Mouse (Mus musculus) midbrain, embryonic 16.5 days (tissue): ENCODE measurements around the gene Cntln. TPM values are rescaled to one million over a fixed set of nuclear protein-coding genes. Genes with fewer than 3 reads are reported as not detected.

Experiments
- ATAC-seq: fragments of 200-750 bp; cut with Nextera tagmentation; 2 replicates; pipeline ENCODE4 v1.8.0; 2017; ENCODE audit warnings: moderate TSS enrichment
- H3K27ac ChIP-seq: fragments of 300-500 bp; sonication (generic); 2 replicates; pipeline ENCODE4 v1.5.1; 2014; ENCODE audit warnings: mild to moderate bottlenecking, low read length, mixed read lengths
- H3K27me3 ChIP-seq: fragments of 300-500 bp; sonication (generic); 2 replicates; pipeline ENCODE4 v1.6.1; 2014; ENCODE audit warnings: low read depth, low read length, mixed read lengths; ENCODE audit not compliant: control insufficient read depth, insufficient read depth
- H3K36me3 ChIP-seq: fragments of 300-500 bp; sonication (generic); 2 replicates; pipeline ENCODE4 v1.6.1; 2014; ENCODE audit warnings: mild to moderate bottlenecking, low read length, moderate library complexity, mixed read lengths; ENCODE audit not compliant: control insufficient read depth, insufficient read depth
- H3K4me1 ChIP-seq: fragments of 300-500 bp; sonication (generic); 2 replicates; pipeline ENCODE4 v1.6.1; 2014; ENCODE audit warnings: mild to moderate bottlenecking, low read length, mixed read lengths; ENCODE audit not compliant: control insufficient read depth, insufficient read depth
- H3K4me2 ChIP-seq: fragments of 300-500 bp; sonication (generic); 2 replicates; pipeline ENCODE4 v1.6.1; 2014; ENCODE audit warnings: mild to moderate bottlenecking, low read length, mixed read lengths
- H3K4me3 ChIP-seq: fragments of 300-500 bp; sonication (generic); 2 replicates; pipeline ENCODE4 v1.5.1; 2014; ENCODE audit warnings: low read depth, mild to moderate bottlenecking, low read length, moderate library complexity, mixed read lengths
- H3K9ac ChIP-seq: fragments of 300-500 bp; sonication (generic); 2 replicates; pipeline ENCODE4 v1.6.1; 2014; ENCODE audit warnings: low read depth, low read length, mixed read lengths
- H3K9me3 ChIP-seq: fragments of 300-500 bp; sonication (generic); replicated peaks from 2 replicates; pipeline ENCODE4 v1.6.1; 2014; ENCODE audit warnings: mild to moderate bottlenecking, low read length, mixed read lengths; ENCODE audit not compliant: control insufficient read depth, poor library complexity, severe bottlenecking
- WGBS: fragments of 180-500 bp; shearing (Covaris S2); extraction: QIAGEN DNeasy Blood & Tissue Kit; methylation state at CpG from one replicate; pipeline ENCODE4 v1.1.7; 2014; 5-methylcytosine and 5-hydroxymethylcytosine counted together
- polyA plus RNA-seq: library from polyadenylated mRNA; unstranded; fragments of >200 nt; fragmentation: Nextera tagmentation; extraction: Ambion mirVana; gene quantifications from 2 replicates; pipeline ENCODE4 v1.2.1, GENCODE M21; 2015

Cntln gene
- polyA plus RNA-seq, 1 experiment from 2014 or later: 4.6 TPM

DNA sequence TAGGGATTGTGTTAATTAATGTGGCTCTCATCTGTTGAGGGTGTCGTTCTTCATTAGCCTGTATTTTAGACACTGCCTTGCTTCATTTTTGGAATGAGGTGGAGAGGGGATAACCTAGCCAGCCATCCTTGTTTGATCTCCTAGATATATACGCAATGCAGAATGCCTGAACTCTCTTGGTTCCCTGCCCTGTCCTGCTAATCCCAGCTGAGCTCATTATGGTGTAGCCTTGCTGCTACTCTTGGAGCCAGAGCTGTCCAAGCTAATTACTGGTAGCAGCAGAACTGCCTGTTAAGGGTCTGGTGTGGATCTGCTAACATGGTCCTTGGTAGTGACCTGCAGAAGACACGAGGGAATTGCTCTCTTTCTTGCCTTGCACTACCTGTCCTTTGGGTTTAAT is 122.7 kb downstream of the Cntln start:
- H3K4me1 ChIP-seq: no peaks in the 10 kb centered on the region
- no peak overlapping the region for H3K27ac ChIP-seq
- H3K9ac ChIP-seq: no peak overlapping the region
- H3K36me3 ChIP-seq: no peaks in the 10 kb centered on the region
- H3K9me3 ChIP-seq: no peaks in the 10 kb centered on the region
- H3K4me3 ChIP-seq: no peak overlapping the region
- ATAC-seq: peak; percentile 82
- WGBS: 51% methylated on average over 3 of the region's 3 CpGs
- no peak overlapping the region for H3K4me2 ChIP-seq
- no peaks in the 10 kb centered on the region for H3K27me3 ChIP-seq

GRCm38 (mm10) chr4:85010846-85011245 is 126.7 kb downstream of the Cntln start:
- ATAC-seq: no peak
- H3K4me2 ChIP-seq: no peak overlapping the region
- H3K36me3 ChIP-seq: no peaks in the 10 kb centered on the region
- no peak overlapping the region for H3K27ac ChIP-seq
- no peak overlapping the region for H3K4me3 ChIP-seq
- no peaks in the 10 kb centered on the region for H3K4me1 ChIP-seq
- no peaks in the 10 kb centered on the region for H3K27me3 ChIP-seq
- H3K9ac ChIP-seq: no peak overlapping the region
- H3K9me3 ChIP-seq: no peaks in the 10 kb centered on the region

DNA sequence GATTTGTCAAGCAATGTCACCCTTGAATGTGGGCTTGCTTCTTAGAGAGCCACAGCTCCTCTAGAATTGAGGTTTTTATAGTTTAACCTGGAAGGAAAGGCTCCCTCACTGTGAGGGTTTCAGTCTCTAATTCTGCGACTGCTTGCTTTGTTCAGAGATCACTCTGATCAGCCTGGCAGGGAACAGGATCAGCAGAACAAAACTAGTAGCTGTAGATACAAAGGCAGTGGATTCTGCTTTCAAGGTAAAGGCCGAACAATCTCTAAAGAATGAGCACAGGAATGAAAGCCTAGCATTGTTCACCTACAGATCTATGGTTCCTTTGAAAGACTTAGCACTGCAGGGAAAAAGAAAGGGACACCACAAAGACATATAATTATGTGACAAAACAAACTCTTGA is 161.6 kb downstream of the Cntln start:
- H3K9me3 ChIP-seq: no peaks in the 10 kb centered on the region
- H3K27ac ChIP-seq: 0 out of 2 replicates have a peak overlapping the region, but pooled peaks have one; percentile 32
- peak; percentile 48; the same call in 1 of the 2 replicates for ATAC-seq
- H3K4me1 ChIP-seq: peaks cover 6% of the 10 kb centered on the region
- no peaks in the 10 kb centered on the region for H3K36me3 ChIP-seq
- H3K4me2 ChIP-seq: 0 out of 2 replicates have a peak overlapping the region, but pooled peaks have one; percentile 1
- 13% methylated on average over 2 of the region's 2 CpGs for WGBS
- H3K27me3 ChIP-seq: no peaks in the 10 kb centered on the region
- no peak overlapping the region for H3K4me3 ChIP-seq
- H3K9ac ChIP-seq: 0 out of 2 replicates have a peak overlapping the region, but pooled peaks have one; percentile 10

GRCm38 (mm10) chr4:85049933-85050553 is 165.9 kb downstream of the Cntln start:
- H3K4me2 ChIP-seq: no peak overlapping the region
- peak; percentile 72 for ATAC-seq
- H3K36me3 ChIP-seq: no peaks in the 10 kb centered on the region
- no peak overlapping the region for H3K4me3 ChIP-seq
- no peak overlapping the region for H3K9ac ChIP-seq
- peaks cover 6% of the 10 kb centered on the region for H3K4me1 ChIP-seq
- no peak overlapping the region for H3K27ac ChIP-seq
- WGBS: 62% methylated on average over 8 of the region's 8 CpGs
- H3K9me3 ChIP-seq: no peaks in the 10 kb centered on the region
- H3K27me3 ChIP-seq: no peaks in the 10 kb centered on the region

GRCm38 (mm10) chr4:85054616-85055015 is 170.5 kb downstream of the Cntln start:
- H3K36me3 ChIP-seq: no peaks in the 10 kb centered on the region
- no peaks in the 10 kb centered on the region for H3K27me3 ChIP-seq
- no peak overlapping the region for H3K27ac ChIP-seq
- no peak overlapping the region for H3K9ac ChIP-seq
- 0 out of 2 replicates have a peak, but pooled peaks cover 2% of the 10 kb centered on the region for H3K4me1 ChIP-seq
- no peaks in the 10 kb centered on the region for H3K9me3 ChIP-seq
- no peak overlapping the region for H3K4me2 ChIP-seq
- WGBS: 66% methylated on average over 1 of the region's 1 CpGs
- no peak for ATAC-seq
- no peak overlapping the region for H3K4me3 ChIP-seq

- WGBS: 99% methylated on average over 2 of the region's 2 CpGs
Observed at GRCm38 (mm10) chr4:85059598-85059997, 175.5 kb downstream of the Cntln start.

GRCm38 (mm10) chr4:85061676-85062075 is 177.6 kb downstream of the Cntln start:
- H3K27me3 ChIP-seq: no peaks in the 10 kb centered on the region
- H3K9ac ChIP-seq: no peak overlapping the region
- ATAC-seq: no peak
- no peaks in the 10 kb centered on the region for H3K9me3 ChIP-seq
- H3K4me3 ChIP-seq: no peak overlapping the region
- 49% methylated on average over 2 of the region's 2 CpGs for WGBS
- H3K27ac ChIP-seq: no peak overlapping the region
- H3K36me3 ChIP-seq: no peaks in the 10 kb centered on the region
- no peak overlapping the region for H3K4me2 ChIP-seq
- no peaks in the 10 kb centered on the region for H3K4me1 ChIP-seq

More at GRCm38 (mm10) chr4:85059598-85059997, 175.5 kb downstream of the Cntln start:
- Histone ChIP-seq H3K4me1 (no peaks in the 10 kb centered on the region), H3K27ac (no peak overlapping the region), H3K4me2 (no peak overlapping the region), H3K27me3 (no peaks in the 10 kb centered on the region), H3K36me3 (no peaks in the 10 kb centered on the region), H3K9me3 (no peaks in the 10 kb centered on the region), H3K9ac (no peak overlapping the region), H3K4me3 (no peak overlapping the region)
- no peak for ATAC-seq

GRCm38 (mm10) chr4:85096033-85096432 is 211.9 kb downstream of the Cntln start:
- no peak overlapping the region for H3K4me3 ChIP-seq
- no peak overlapping the region for H3K27ac ChIP-seq
- no peaks in the 10 kb centered on the region for H3K4me1 ChIP-seq
- no peaks in the 10 kb centered on the region for H3K36me3 ChIP-seq
- no peaks in the 10 kb centered on the region for H3K27me3 ChIP-seq
- H3K9me3 ChIP-seq: no peaks in the 10 kb centered on the region
- H3K9ac ChIP-seq: no peak overlapping the region
- no peak for ATAC-seq
- no peak overlapping the region for H3K4me2 ChIP-seq
- 76% methylated on average over 4 of the region's 4 CpGs for WGBS

DNA sequence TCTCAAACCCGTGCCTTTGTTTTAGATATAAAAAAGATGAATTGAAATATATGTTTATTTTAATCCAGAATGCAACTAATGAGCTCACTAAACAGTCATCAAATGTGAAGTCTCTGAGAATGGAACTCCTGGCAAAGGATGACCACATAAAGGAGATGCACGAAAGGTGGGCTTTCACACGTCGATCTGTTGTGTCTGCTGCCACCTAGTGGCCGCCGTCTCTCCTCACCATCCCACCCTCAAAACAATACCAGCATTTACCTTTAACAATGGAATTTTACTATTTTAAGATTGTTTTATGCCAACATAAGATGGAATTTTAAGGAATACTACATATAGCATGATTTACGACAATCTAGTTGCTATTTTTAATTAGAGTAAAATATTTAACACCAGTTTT is 212.6 kb downstream of the Cntln start:
- Histone ChIP-seq H3K4me2 (no peak overlapping the region), H3K9ac (no peak overlapping the region), H3K27me3 (no peaks in the 10 kb centered on the region), H3K36me3 (no peaks in the 10 kb centered on the region), H3K4me1 (no peaks in the 10 kb centered on the region), H3K9me3 (no peaks in the 10 kb centered on the region), H3K4me3 (no peak overlapping the region), H3K27ac (no peak overlapping the region)
- ATAC-seq: peak; percentile 89
- 14% methylated on average over 7 of the region's 7 CpGs for WGBS
